In the genomic region with DNA sequence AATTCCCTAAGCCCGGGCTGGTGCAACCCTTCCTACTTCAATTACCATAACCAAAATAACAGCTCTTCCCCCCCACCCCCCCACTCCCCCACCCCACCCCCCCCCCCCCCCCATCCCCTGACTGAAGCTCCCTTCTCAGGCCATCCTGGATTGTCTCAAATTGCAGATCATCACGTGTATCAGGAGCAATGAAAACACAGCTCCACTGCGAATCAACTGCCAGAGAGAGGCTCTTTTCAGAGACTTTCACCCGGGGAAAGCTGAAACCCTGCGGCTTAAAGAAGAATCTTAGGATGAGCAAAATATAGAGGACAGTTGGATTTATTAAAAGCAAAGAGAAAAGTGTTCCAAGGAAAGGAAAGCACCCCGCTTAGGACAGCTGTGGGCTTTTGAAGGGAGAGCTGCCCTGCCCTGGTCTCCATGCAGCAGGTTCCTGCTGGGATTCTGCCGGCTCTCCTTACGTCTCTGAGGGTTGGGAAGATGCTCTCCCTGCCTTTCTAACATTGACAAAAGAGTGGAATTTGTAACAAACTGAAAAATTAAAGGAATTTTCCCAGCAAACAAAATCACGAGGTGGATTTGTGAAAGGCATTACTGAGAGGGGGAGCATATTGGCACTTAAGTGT, we compare ENCODE assay signal across 10 mouse cellular contexts.
DNase-seq lines count a peak whose midpoint lies in the region; ATAC-seq lines count a peak whose summit lies in the region.
"Had no signal": no experiment of that assay in that cellular context is flagged by ENCODE, and none has a peak within 500 bp of the region (broad histone marks: within the 10 kb centered on the region; RNA-seq: fewer than 3 reads in every experiment).

No protein-coding gene starts in this region.

- H3K4me3 ChIP-seq in kidney, embryonic 14.5 days (ENCODE audit: low read length) = no peak overlapping the region; the same call in 1 of the 2 replicates
- no peak overlapping the region for H3K4me3 ChIP-seq in embryonic facial prominence, embryonic 14.5 days (ENCODE audit: low read depth, low read length)
- H3K4me3 ChIP-seq in intestine, embryonic 15.5 days (replicated peaks) = no peak overlapping the region
- no peak overlapping the region for H3K4me3 ChIP-seq in neural tube, embryonic 12.5 days

- no peak overlapping the region for H3K9ac ChIP-seq in kidney, embryonic 14.5 days (ENCODE audit: low read depth, low read length)
- no peak overlapping the region for H3K9ac ChIP-seq in embryonic facial prominence, embryonic 14.5 days (ENCODE audit: low read depth, low read length)
- no peak overlapping the region for H3K9ac ChIP-seq in intestine, embryonic 15.5 days
- H3K9ac ChIP-seq in neural tube, embryonic 12.5 days = no peak overlapping the region

- no peaks in the 10 kb centered on the region for H3K9me3 ChIP-seq in kidney, embryonic 14.5 days (ENCODE audit: control insufficient read depth, low read length)
- no peaks in the 10 kb centered on the region for H3K9me3 ChIP-seq in embryonic facial prominence, embryonic 14.5 days (ENCODE audit: control insufficient read depth, low read length)
- no peaks in the 10 kb centered on the region for H3K9me3 ChIP-seq in intestine, embryonic 15.5 days
- no peaks in the 10 kb centered on the region for H3K9me3 ChIP-seq in neural tube, embryonic 12.5 days

- H3K4me2 ChIP-seq in kidney, embryonic 14.5 days (replicated peaks; ENCODE audit: low read depth, low read length) = peak overlapping the region; percentile 34
- peak overlapping the region; percentile 45 for H3K4me2 ChIP-seq in embryonic facial prominence, embryonic 14.5 days (ENCODE audit: low read depth, low read length)
- H3K4me2 ChIP-seq in intestine, embryonic 15.5 days (replicated peaks) = peak overlapping the region; percentile 34
- H3K4me2 ChIP-seq in neural tube, embryonic 12.5 days (replicated peaks) = peak overlapping the region; percentile 44

- 0% methylated on average over 9 of the region's 9 CpGs for WGBS in kidney, embryonic 14.5 days
- WGBS in embryonic facial prominence, embryonic 14.5 days = 2% methylated on average over 9 of the region's 9 CpGs
- 4% methylated on average over 9 of the region's 9 CpGs for WGBS in intestine, embryonic 15.5 days
- under 1% methylated on average over 9 of the region's 9 CpGs for WGBS in neural tube, embryonic 12.5 days

- no peak overlapping the region for H3K27ac ChIP-seq in kidney, embryonic 14.5 days (ENCODE audit: low read depth, low read length)
- H3K27ac ChIP-seq in embryonic facial prominence, embryonic 14.5 days (replicated peaks; ENCODE audit: low read depth, low read length) = no peak overlapping the region
- no peak overlapping the region for H3K27ac ChIP-seq in intestine, embryonic 15.5 days
- no peak overlapping the region for H3K27ac ChIP-seq in neural tube, embryonic 12.5 days

- H3K36me3 ChIP-seq in kidney, embryonic 14.5 days (ENCODE audit: control insufficient read depth, insufficient read depth, low read length) = no peaks in the 10 kb centered on the region
- H3K36me3 ChIP-seq in embryonic facial prominence, embryonic 14.5 days (ENCODE audit: control insufficient read depth, insufficient read depth, low read length) = no peaks in the 10 kb centered on the region
- no peaks in the 10 kb centered on the region for H3K36me3 ChIP-seq in intestine, embryonic 15.5 days
- no peaks in the 10 kb centered on the region for H3K36me3 ChIP-seq in neural tube, embryonic 12.5 days

- 0 out of 2 replicates have a peak, but pooled peaks cover 4% of the 10 kb centered on the region for H3K4me1 ChIP-seq in kidney, embryonic 14.5 days (ENCODE audit: control insufficient read depth, insufficient read depth, low read length)
- H3K4me1 ChIP-seq in embryonic facial prominence, embryonic 14.5 days (ENCODE audit: control insufficient read depth, insufficient read depth, low read length) = peaks cover 3% of the 10 kb centered on the region; the same call in 1 of the 2 replicates
- peaks cover 3% of the 10 kb centered on the region; the same call in 1 of the 2 replicates for H3K4me1 ChIP-seq in intestine, embryonic 15.5 days (replicated peaks)
- H3K4me1 ChIP-seq in neural tube, embryonic 12.5 days = no peaks in the 10 kb centered on the region

- peak; percentile 52 for ATAC-seq in kidney, embryonic 14.5 days (ENCODE audit: low FRiP score, low TSS enrichment)
- ATAC-seq in embryonic facial prominence, embryonic 14.5 days (ENCODE audit: low read depth) = peak; percentile 53; the same call in 1 of the 2 replicates
- ATAC-seq in intestine, embryonic 15.5 days = no peak
- ATAC-seq in neural tube, embryonic 12.5 days (ENCODE audit: low FRiP score, low read depth) = no peak

- DNase-seq in kidney, postnatal 36 days = no peak
- peak; percentile 71 for DNase-seq in embryonic facial prominence, embryonic 14.5 days (ENCODE audit: low spot score)
- no peak for DNase-seq in right cerebral cortex, postnatal 4 days
- DNase-seq in ovary, postnatal 36 days (ENCODE audit: low spot score) = no peak
- DNase-seq in thymus, postnatal 14 days = no peak
- DNase-seq: adrenal gland, postnatal 36 days; lung, postnatal 4 days had no signal

- H3K27me3 ChIP-seq in kidney, embryonic 14.5 days (ENCODE audit: control insufficient read depth, insufficient read depth, low read length) = no peaks in the 10 kb centered on the region
- no peaks in the 10 kb centered on the region for H3K27me3 ChIP-seq in embryonic facial prominence, embryonic 14.5 days (replicated peaks; ENCODE audit: control insufficient read depth, insufficient read depth, low read length)
- no peaks in the 10 kb centered on the region for H3K27me3 ChIP-seq in intestine, embryonic 15.5 days (replicated peaks)
- H3K27me3 ChIP-seq in neural tube, embryonic 12.5 days (replicated peaks) = no peaks in the 10 kb centered on the region

Comparison
In these comparisons a context has a peak if more than half of its experiments do, and no peak if none do; other contexts are left out.
1. ATAC-seq: peak in kidney, embryonic 14.5 days (single experiment) and embryonic facial prominence, embryonic 14.5 days (single experiment); none in intestine, embryonic 15.5 days (single experiment) and neural tube, embryonic 12.5 days (single experiment).
2. Peak in every context shown above with its lines, with median percentiles within 50 percentile points of each other: H3K4me2 ChIP-seq.